Mouse (Mus musculus) ES-E14 (cell line): ENCODE results near the gene Tmem108. TPM values are rescaled to one million over a fixed set of nuclear protein-coding genes. Genes with fewer than 3 reads are reported as not detected.

ENCODE experiments used
- DNase-seq: peaks from one replicate; pipeline ENCODE4 v3.0.0-alpha.2; 2013; ENCODE audit warnings: low read depth, low spot score
- H3K27ac ChIP-seq: 2 replicates; pipeline ENCODE4 v1.5.1; 2012; ENCODE audit warnings: low read depth, mild to moderate bottlenecking, low read length, moderate library complexity, mixed read lengths; ENCODE audit not compliant: poor library complexity, insufficient read depth, severe bottlenecking
- H3K36me3 ChIP-seq: 2 replicates; pipeline ENCODE4 v1.6.1; 2012; ENCODE audit warnings: mild to moderate bottlenecking, low read length, moderate library complexity, mixed read lengths; ENCODE audit not compliant: control insufficient read depth, poor library complexity, insufficient read depth, severe bottlenecking
- H3K4me1 ChIP-seq, 2 experiments: fragments of 150-350 bp in 1 of 2; sonication (generic) in 1 of 2; 2 replicates each; pipeline ENCODE4 v1.6.1; 2012; ENCODE audit warnings: low read length in 2 of 2, mild to moderate bottlenecking in 1 of 2, mixed read lengths in 1 of 2; ENCODE audit not compliant: control insufficient read depth in 2 of 2, insufficient read depth in 2 of 2, poor library complexity in 1 of 2
- H3K4me3 ChIP-seq, 2 experiments: fragments of 150-350 bp in 1 of 2; sonication (generic) in 1 of 2; 2 replicates each; pipeline ENCODE4 v1.5.1; 2012; ENCODE audit warnings: low read length in 2 of 2, low read depth in 1 of 2, mild to moderate bottlenecking in 1 of 2, mixed read lengths in 1 of 2; ENCODE audit not compliant: insufficient read depth in 1 of 2, poor library complexity in 1 of 2, severe bottlenecking in 1 of 2
- H3K9ac ChIP-seq: 2 replicates; pipeline ENCODE4 v1.6.1; 2012; ENCODE audit warnings: low read depth, mild to moderate bottlenecking, low read length, mixed read lengths; ENCODE audit not compliant: poor library complexity, insufficient read depth, severe bottlenecking
- H3K9me3 ChIP-seq: fragments of 150-350 bp; sonication (generic); 2 replicates; pipeline ENCODE4 v1.6.1; 2012; ENCODE audit warnings: low read depth, mild to moderate bottlenecking, low read length; ENCODE audit not compliant: control insufficient read depth, insufficient read depth
- CHD2 ChIP-seq: IDR thresholded peaks from 2 replicates; pipeline ENCODE4 v1.6.1; 2014; ENCODE audit warnings: mild to moderate bottlenecking, low read depth, low read length, inconsistent platforms
- HCFC1 ChIP-seq: IDR thresholded peaks from 2 replicates; pipeline ENCODE4 v1.6.1; 2012; ENCODE audit warnings: low read length, inconsistent platforms, borderline replicate concordance; ENCODE audit not compliant: insufficient read depth
- MAFK ChIP-seq: IDR thresholded peaks from 2 replicates; pipeline ENCODE4 v1.6.1; 2014; ENCODE audit warnings: mild to moderate bottlenecking, low read depth, low read length, inconsistent platforms; ENCODE audit not compliant: insufficient read depth
- ZC3H11A ChIP-seq: IDR thresholded peaks from 2 replicates; pipeline ENCODE4 v1.6.1; 2012; ENCODE audit warnings: low read depth, mild to moderate bottlenecking, inconsistent platforms, low read length, borderline replicate concordance
- ZNF384 ChIP-seq: IDR thresholded peaks from 2 replicates; pipeline ENCODE4 v1.6.1; 2012; ENCODE audit warnings: low read depth, low read length, inconsistent platforms
- in situ Hi-C, 2 experiments: fragments of 600-800 bp; cut with MboI; formaldehyde crosslinking; loops; one replicate each; pipeline ENCODE4 v1.15.1; 2025; ENCODE audit warnings: low sequenced_read_pairs in 2 of 2, inconsistent platforms in 1 of 2; ENCODE audit not compliant: unreplicated experiment in 2 of 2
- total RNA-seq: library from RNA; depleted of rRNA; stranded (reverse); fragments of 300-350 nt; gene quantifications from 2 replicates; pipeline ENCODE4 v1.2.3, GENCODE M21; 2012

The Tmem108 gene
- total RNA-seq, 1 experiment, result 3.1 TPM

GRCm38 (mm10) chr9:103759829-103760228 is 1.8 kb downstream of the Tmem108 start:
- no peaks in the 10 kb centered on the region for H3K36me3 ChIP-seq
- no peaks in the 10 kb centered on the region for H3K9me3 ChIP-seq
- no peak for TF ChIP-seq HCFC1
- TF ChIP-seq ZNF384, result no peak
- TF ChIP-seq CHD2, result no peak
- TF ChIP-seq MAFK, result no peak
- no peak for TF ChIP-seq ZC3H11A
- in situ Hi-C loops, result loop anchor here (5.0 to 25.0 kb wide), 3 partner anchors 138 to 273 kb away; partner anchors contain the start of gene Bfsp2 (in 1 of the 2)
- no peak overlapping the region for H3K4me3 ChIP-seq
- no peak overlapping the region for H3K27ac ChIP-seq
- no peak for DNase-seq
- peaks cover 0 to 2% of the 10 kb centered on the region in 2 experiments; a peak in 1 of 4 replicates for H3K4me1 ChIP-seq
- H3K9ac ChIP-seq, result no peak overlapping the region

GRCm38 (mm10) chr9:103758930-103759695 is 2.5 kb downstream of the Tmem108 start:
- no peak overlapping the region for H3K9ac ChIP-seq
- H3K27ac ChIP-seq, result no peak overlapping the region
- peak; percentile 79; the same call in 1 of the 2 replicates for TF ChIP-seq ZC3H11A
- no peak for TF ChIP-seq HCFC1
- in situ Hi-C loops, result loop anchor here (5.0 to 25.0 kb wide), 3 partner anchors 137 to 272 kb away; partner anchors contain the start of gene Bfsp2 (in 1 of the 2)
- no peaks in the 10 kb centered on the region for H3K36me3 ChIP-seq
- peaks cover 0 to 2% of the 10 kb centered on the region in 2 experiments; a peak in 1 of 4 replicates for H3K4me1 ChIP-seq
- no peak overlapping the region for H3K4me3 ChIP-seq
- H3K9me3 ChIP-seq, result no peaks in the 10 kb centered on the region
- DNase-seq, result peak; percentile 68

DNA sequence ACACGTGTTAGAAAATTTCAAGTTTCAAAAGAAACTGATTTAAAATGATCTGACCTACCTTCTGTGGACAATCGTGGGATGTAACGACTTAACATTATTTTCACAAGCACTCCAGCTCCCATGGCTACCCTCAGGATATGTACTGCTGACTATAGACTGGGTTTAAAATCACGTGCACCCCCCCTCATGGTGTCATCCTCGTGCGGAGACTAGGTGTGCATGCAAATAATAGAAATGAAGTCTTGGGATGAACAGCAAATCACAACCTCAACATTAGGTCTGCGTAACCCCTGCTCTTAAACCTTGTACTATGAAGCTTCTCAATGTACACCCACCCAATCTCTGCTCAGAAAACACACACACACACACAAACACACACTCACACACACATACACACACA is 3.4 kb downstream of the Tmem108 start:
- no peaks in the 10 kb centered on the region for H3K36me3 ChIP-seq
- H3K9ac ChIP-seq, result no peak overlapping the region
- H3K4me3 ChIP-seq, result no peak overlapping the region
- TF ChIP-seq ZNF384 (no peak), MAFK (no peak), CHD2 (no peak), HCFC1 (no peak), ZC3H11A (no peak)
- no peaks in the 10 kb centered on the region for H3K9me3 ChIP-seq
- H3K27ac ChIP-seq, result no peak overlapping the region
- in situ Hi-C loops, result loop anchor here (5.0 to 25.0 kb wide), 3 partner anchors 136 to 271 kb away; partner anchors contain the start of gene Bfsp2 (in 1 of the 2)
- H3K4me1 ChIP-seq, result peaks cover 0 to 2% of the 10 kb centered on the region in 2 experiments; a peak in 1 of 4 replicates
- no peak for DNase-seq

DNA sequence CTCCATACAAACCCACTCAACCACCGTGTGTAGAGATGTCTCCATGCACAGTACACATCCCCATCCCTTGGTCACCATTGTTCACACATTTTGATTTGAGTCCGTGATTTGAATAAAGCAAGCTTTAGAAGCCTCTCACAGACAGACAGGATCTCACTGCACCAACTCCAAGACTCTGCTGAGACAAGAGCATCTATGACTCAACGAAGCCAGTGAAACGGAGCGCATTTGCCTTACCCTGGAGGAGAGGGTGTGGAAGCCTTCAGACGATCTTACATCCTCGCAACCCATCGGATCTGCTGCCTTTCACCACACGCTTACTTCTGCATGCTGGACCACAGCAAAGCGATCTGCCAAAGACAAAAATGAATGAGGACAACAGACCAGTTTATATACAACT is 9.0 kb downstream of the Tmem108 start:
- TF ChIP-seq ZNF384 (no peak), HCFC1 (no peak), ZC3H11A (no peak), CHD2 (no peak), MAFK (no peak)
- no peak overlapping the region for H3K9ac ChIP-seq
- in situ Hi-C loops, result loop anchor here (10.0 to 25.0 kb wide), 2 partner anchors 258 to 265 kb away; partner anchors contain the start of gene Bfsp2 (in 1 of the 2)
- H3K36me3 ChIP-seq, result no peaks in the 10 kb centered on the region
- H3K4me1 ChIP-seq, result no peaks in the 10 kb centered on the region
- H3K27ac ChIP-seq, result no peak overlapping the region; the same call in 1 of the 2 replicates
- no peak overlapping the region for H3K4me3 ChIP-seq
- no peaks in the 10 kb centered on the region for H3K9me3 ChIP-seq
- no peak for DNase-seq

DNA sequence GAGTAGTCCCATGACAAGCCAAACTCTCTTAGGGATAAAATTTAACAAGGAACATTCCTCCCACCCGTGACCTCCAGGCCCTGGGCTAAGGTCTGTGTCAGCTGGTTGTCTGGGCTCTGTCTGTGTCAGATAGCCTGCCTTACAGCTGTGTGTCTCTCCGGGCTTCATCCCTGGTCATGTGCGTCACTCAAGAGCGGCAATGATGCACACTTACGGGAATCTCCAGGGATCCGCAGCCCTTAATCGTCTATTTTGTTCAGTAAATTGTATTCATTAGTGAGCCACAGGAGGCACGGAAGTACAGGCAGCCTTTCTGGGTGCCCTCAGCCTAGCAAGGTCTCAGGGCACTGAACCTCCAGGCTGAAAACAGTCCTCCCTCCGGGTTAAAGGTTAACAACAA is 10.1 kb downstream of the Tmem108 start:
- TF ChIP-seq ZNF384, result 0 out of 2 replicates have a peak, but pooled peaks have one; percentile 2
- TF ChIP-seq CHD2, result no peak
- no peaks in the 10 kb centered on the region for H3K36me3 ChIP-seq
- no peaks in the 10 kb centered on the region for H3K4me1 ChIP-seq
- H3K9me3 ChIP-seq, result no peaks in the 10 kb centered on the region
- H3K4me3 ChIP-seq, result no peak overlapping the region
- H3K27ac ChIP-seq, result no peak overlapping the region
- DNase-seq, result peak; percentile 13
- in situ Hi-C loops, result loop anchor here (10.0 to 25.0 kb wide), 2 partner anchors 257 to 264 kb away; partner anchors contain the start of gene Bfsp2 (in 1 of the 2)
- no peak overlapping the region for H3K9ac ChIP-seq
